Mouse (Mus musculus) myocyte (in vitro differentiated cells): ENCODE results near the gene Afmid. TPM values are rescaled to one million over a fixed set of nuclear protein-coding genes. Genes with fewer than 3 reads are reported as not detected.

ENCODE experiments used
- H3K27me3 ChIP-seq: one replicate; pipeline ENCODE4 v1.6.1; 2011; ENCODE audit not compliant: control insufficient read depth, insufficient read depth, insufficient read length
- H3K36me3 ChIP-seq: one replicate; pipeline ENCODE4 v1.6.1; 2011; ENCODE audit not compliant: control insufficient read depth, insufficient read depth
- H3K4me2 ChIP-seq: one replicate; pipeline ENCODE4 v1.6.1; 2011; ENCODE audit warnings: low read depth, control low read depth
- H3K4me3 ChIP-seq: one replicate; pipeline ENCODE4 v1.5.1; 2011; ENCODE audit warnings: mild to moderate bottlenecking, control low read depth, moderate library complexity
- H3K79me2 ChIP-seq: one replicate; pipeline ENCODE4 v1.6.1; 2011; ENCODE audit not compliant: control insufficient read depth, insufficient read depth
- H3ac ChIP-seq: one replicate; pipeline ENCODE4 v1.6.1; 2011; ENCODE audit not compliant: control insufficient read depth, insufficient read length
- CEBPB ChIP-seq: IDR thresholded peaks from 2 replicates; pipeline ENCODE4 v1.6.1; 2011; ENCODE audit warnings: mild to moderate bottlenecking, moderate library complexity; ENCODE audit not compliant: poor library complexity, insufficient read depth, severe bottlenecking
- E2F4 ChIP-seq: IDR thresholded peaks from one replicate; pipeline ENCODE4 v1.6.1; 2011; ENCODE audit warnings: mild to moderate bottlenecking, control low read depth, moderate library complexity; ENCODE audit not compliant: insufficient read depth
- MAX ChIP-seq: IDR thresholded peaks from one replicate; pipeline ENCODE4 v1.6.1; 2011; ENCODE audit warnings: low read depth, mild to moderate bottlenecking, control low read depth
- MYOD1 ChIP-seq, 3 experiments: IDR thresholded peaks; one replicate each; pipeline ENCODE4 v1.6.1; 2011; ENCODE audit warnings: control low read depth in 2 of 3, low read depth in 2 of 3, mild to moderate bottlenecking in 2 of 3, moderate library complexity in 1 of 3; ENCODE audit not compliant: insufficient read length in 2 of 3, control insufficient read depth in 1 of 3
- MYOG ChIP-seq, 3 experiments: IDR thresholded peaks; one replicate each; pipeline ENCODE4 v1.6.1; 2011; ENCODE audit warnings: control low read depth in 2 of 3, low read depth in 2 of 3, mild to moderate bottlenecking in 2 of 3; ENCODE audit not compliant: insufficient read length in 2 of 3, control insufficient read depth in 1 of 3, insufficient read depth in 1 of 3
- POLR2A ChIP-seq: IDR thresholded peaks from one replicate; pipeline ENCODE4 v1.6.1; 2011; ENCODE audit warnings: low read depth, mild to moderate bottlenecking, control low read depth, moderate library complexity; ENCODE audit not compliant: insufficient read length
- POLR2AphosphoS2 ChIP-seq: IDR thresholded peaks from one replicate; pipeline ENCODE4 v1.6.1; 2011; ENCODE audit warnings: low read depth, control low read depth; ENCODE audit not compliant: insufficient read length
- REST ChIP-seq: IDR thresholded peaks from one replicate; pipeline ENCODE4 v1.6.1; 2011; ENCODE audit warnings: mild to moderate bottlenecking, control low read depth, moderate library complexity; ENCODE audit not compliant: insufficient read depth, insufficient read length
- SRF ChIP-seq: IDR thresholded peaks from one replicate; pipeline ENCODE4 v1.6.1; 2011; ENCODE audit warnings: low read depth; ENCODE audit not compliant: control insufficient read depth, insufficient read length
- TCF12 ChIP-seq: IDR thresholded peaks from one replicate; pipeline ENCODE4 v1.6.1; 2011; ENCODE audit warnings: mild to moderate bottlenecking, control low read depth; ENCODE audit not compliant: poor library complexity, insufficient read depth, severe bottlenecking
- TCF3 ChIP-seq: IDR thresholded peaks from one replicate; pipeline ENCODE4 v1.6.1; 2011; ENCODE audit warnings: low read depth, control low read depth; ENCODE audit not compliant: insufficient read length
- USF1 ChIP-seq: IDR thresholded peaks from one replicate; pipeline ENCODE4 v1.6.1; 2011; ENCODE audit warnings: low read depth, mild to moderate bottlenecking, control low read depth, moderate library complexity
- polyA plus RNA-seq: library from polyadenylated mRNA; unstranded; fragments of >200 nt; fragmentation: generic; extraction: Trizol; gene quantifications from one replicate; pipeline ENCODE4 v1.2.1, GENCODE M21; 2012; ENCODE audit warnings: missing spikeins

The Afmid gene
- polyA plus RNA-seq, 1 experiment = 6.1 TPM

DNA sequence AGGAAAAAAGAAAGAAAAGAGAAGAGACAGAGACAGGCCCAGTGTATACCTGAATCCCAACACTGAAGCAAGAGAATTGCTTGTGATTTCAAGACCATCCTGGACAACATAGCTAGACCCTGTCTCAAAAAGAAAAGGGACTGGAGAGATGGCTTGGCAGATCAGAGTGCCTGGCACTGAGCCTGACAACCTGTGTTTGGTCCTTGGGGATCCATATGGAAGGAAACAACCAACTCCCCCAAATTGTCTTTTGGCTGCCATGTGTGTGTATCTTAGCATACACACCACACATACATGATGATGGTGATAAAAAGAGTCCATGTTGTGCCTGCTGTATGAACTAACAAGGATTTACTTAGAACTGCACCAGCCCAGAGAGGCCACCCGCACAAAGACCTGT, 13.3 kb downstream of the Afmid start:
- H3K27me3 ChIP-seq = no peaks in the 10 kb centered on the region
- H3ac ChIP-seq = no peak overlapping the region
- H3K4me3 ChIP-seq = no peak overlapping the region
- H3K36me3 ChIP-seq = no peaks in the 10 kb centered on the region
- TF ChIP-seq USF1 (no peak), MYOG (IDR thresholded peaks at IDR 0.05; ENCODE audit: control insufficient read depth in 1 of 3, insufficient read depth in 1 of 3, insufficient read length in 2 of 3, low read depth in 2 of 3) (no peak), E2F4 (no peak), MAX (no peak), POLR2A (no peak), REST (no peak), POLR2AphosphoS2 (no peak), TCF12 (no peak), MYOD1 (IDR thresholded peaks at IDR 0.05; ENCODE audit: control insufficient read depth in 1 of 3, insufficient read length in 2 of 3, low read depth in 2 of 3) (no peak), SRF (no peak), CEBPB (no peak), TCF3 (no peak)
- no peak overlapping the region for H3K4me2 ChIP-seq
- H3K79me2 ChIP-seq = no peaks in the 10 kb centered on the region

DNA sequence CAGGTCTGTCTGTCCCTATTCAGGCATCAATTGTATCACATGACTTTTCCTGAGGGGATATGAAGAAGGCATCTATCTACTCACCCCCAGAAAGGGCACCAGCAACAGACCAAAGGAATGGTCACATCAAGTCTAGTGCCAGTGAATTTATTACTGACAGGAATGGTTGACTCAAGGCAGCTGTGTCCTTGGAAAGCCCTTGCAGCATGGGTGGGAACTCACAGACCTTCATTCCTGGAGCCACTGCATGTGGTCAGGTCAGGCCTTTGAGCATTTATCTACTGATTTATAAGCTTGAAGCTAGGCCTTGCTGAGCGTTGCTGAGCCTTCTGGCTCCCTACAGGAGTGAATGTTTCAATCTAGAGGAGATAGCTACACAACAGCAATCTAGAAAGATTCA, 15.2 kb downstream of the Afmid start:
- Histone ChIP-seq H3K27me3 (no peaks in the 10 kb centered on the region), H3ac (no peak overlapping the region), H3K4me2 (no peak overlapping the region), H3K79me2 (no peaks in the 10 kb centered on the region), H3K36me3 (no peaks in the 10 kb centered on the region), H3K4me3 (no peak overlapping the region)
- TF ChIP-seq MYOG (IDR thresholded peaks at IDR 0.05; ENCODE audit: control insufficient read depth in 1 of 3, insufficient read depth in 1 of 3, insufficient read length in 2 of 3, low read depth in 2 of 3) = peak in 2 of 3 experiments; percentile 24 to 35
- TF ChIP-seq USF1 = no peak
- TF ChIP-seq MAX = no peak
- no peak for TF ChIP-seq REST
- no peak for TF ChIP-seq POLR2AphosphoS2
- TF ChIP-seq CEBPB = no peak
- no peak for TF ChIP-seq E2F4
- peak in 1 of 3 experiments; percentile 51 for TF ChIP-seq MYOD1 (IDR thresholded peaks at IDR 0.05; ENCODE audit: control insufficient read depth in 1 of 3, insufficient read length in 2 of 3, low read depth in 2 of 3)

DNA sequence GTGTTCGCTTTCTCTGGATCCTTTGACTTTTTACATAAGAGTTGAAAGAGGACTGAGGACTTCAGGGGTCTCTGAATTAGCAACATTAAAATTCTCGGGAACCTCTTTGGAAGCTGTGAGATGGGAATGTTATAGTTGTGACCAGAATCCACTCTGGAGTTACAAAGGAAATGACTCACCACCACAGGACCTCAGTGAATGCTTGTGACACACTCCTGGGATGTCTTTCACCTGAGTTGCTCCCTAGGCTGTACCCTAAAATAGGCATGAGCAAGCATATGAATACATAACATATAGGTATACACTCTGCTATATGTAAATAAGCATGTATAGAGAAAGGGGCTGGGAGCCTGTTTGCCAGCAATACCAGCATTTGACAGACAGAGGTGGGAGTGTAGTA, 17.7 kb downstream of the Afmid start:
- Histone ChIP-seq H3K79me2 (no peaks in the 10 kb centered on the region), H3K27me3 (no peaks in the 10 kb centered on the region), H3K4me3 (no peak overlapping the region), H3ac (no peak overlapping the region), H3K4me2 (peak overlapping the region; percentile 40), H3K36me3 (no peaks in the 10 kb centered on the region)
- TF ChIP-seq SRF (no peak), MYOD1 (IDR thresholded peaks at IDR 0.05; ENCODE audit: control insufficient read depth in 1 of 3, insufficient read length in 2 of 3, low read depth in 2 of 3) (no peak), CEBPB (no peak), POLR2A (no peak), REST (no peak)

DNA sequence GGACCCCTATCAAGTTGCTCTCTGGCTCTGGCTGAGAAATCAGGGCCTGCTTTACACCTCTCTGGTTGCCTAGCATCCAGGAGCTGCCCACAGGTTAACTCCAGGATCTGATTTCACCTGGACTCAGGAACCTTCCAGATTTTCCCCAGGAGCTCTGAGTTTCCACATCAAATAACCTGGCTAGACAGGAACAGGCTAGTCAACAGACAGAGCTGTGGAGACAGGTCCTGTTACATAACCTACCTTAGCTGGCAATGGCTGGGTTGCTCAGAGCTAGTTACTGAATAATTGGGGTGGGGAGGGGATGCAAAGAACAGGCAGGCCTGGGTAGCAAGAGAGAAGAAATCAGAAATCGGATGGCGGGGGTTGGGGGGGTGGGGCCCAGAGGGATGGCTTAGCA, 19.3 kb downstream of the Afmid start:
- no peak overlapping the region for H3K4me3 ChIP-seq
- TF ChIP-seq REST (no peak), CEBPB (no peak), E2F4 (no peak), POLR2AphosphoS2 (no peak), SRF (no peak), MYOG (IDR thresholded peaks at IDR 0.05; ENCODE audit: control insufficient read depth in 1 of 3, insufficient read depth in 1 of 3, insufficient read length in 2 of 3, low read depth in 2 of 3) (no peak)
- H3ac ChIP-seq = no peak overlapping the region
- H3K79me2 ChIP-seq = peaks cover 9% of the 10 kb centered on the region
- H3K36me3 ChIP-seq = no peaks in the 10 kb centered on the region
- H3K27me3 ChIP-seq = no peaks in the 10 kb centered on the region
- H3K4me2 ChIP-seq = no peak overlapping the region

DNA sequence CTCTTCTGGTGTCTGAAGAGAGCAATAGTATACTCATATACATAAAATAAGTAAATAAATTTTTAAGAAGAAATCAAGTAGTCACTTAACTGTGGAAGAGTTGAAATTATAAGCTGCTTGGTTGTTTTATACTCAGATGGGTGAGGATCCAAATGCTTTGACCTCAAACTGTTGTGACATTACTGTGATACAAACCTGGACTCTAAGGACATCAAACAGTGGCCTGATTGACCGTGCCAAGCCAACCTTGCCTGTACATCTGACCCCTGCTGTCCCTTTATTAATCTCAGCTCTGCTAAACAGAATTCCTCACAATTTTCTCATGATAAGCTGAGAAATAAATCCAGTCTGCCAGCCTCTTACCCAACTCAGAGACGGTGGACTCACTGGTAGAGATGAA, 19.9 kb downstream of the Afmid start:
- H3K4me3 ChIP-seq = no peak overlapping the region
- no peaks in the 10 kb centered on the region for H3K27me3 ChIP-seq
- H3K36me3 ChIP-seq = no peaks in the 10 kb centered on the region
- H3ac ChIP-seq = no peak overlapping the region
- TF ChIP-seq REST = no peak
- no peak for TF ChIP-seq SRF
- no peak for TF ChIP-seq CEBPB
- TF ChIP-seq E2F4 = no peak
- H3K4me2 ChIP-seq = no peak overlapping the region
- peaks cover 16% of the 10 kb centered on the region for H3K79me2 ChIP-seq

DNA sequence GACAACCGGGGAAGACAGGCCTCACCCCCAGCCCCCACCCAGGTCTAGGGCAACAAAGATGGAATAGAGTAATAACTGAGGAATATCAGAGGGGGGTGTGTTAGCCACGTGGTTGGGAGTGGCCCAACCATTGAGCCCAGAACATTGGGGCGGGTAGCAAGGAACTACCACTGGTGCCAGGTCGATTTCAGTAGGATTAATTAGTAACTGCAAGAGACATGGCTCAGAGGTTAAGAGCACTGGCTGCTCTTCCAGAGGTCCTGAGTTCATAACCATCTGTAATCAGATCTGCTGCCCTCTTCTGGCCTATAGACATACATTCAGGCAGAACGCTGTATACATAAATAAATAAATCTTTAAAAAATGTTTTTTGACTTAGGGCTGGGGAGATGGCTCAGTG, 20.9 kb downstream of the Afmid start:
- no peak for TF ChIP-seq CEBPB
- TF ChIP-seq MYOG (IDR thresholded peaks at IDR 0.05; ENCODE audit: control insufficient read depth in 1 of 3, insufficient read depth in 1 of 3, insufficient read length in 2 of 3, low read depth in 2 of 3) = no peak
- TF ChIP-seq POLR2A = no peak
- TF ChIP-seq SRF = no peak
- no peak for TF ChIP-seq MAX
- TF ChIP-seq USF1 = no peak
- no peak for TF ChIP-seq POLR2AphosphoS2
- H3K79me2 ChIP-seq = peaks cover 25% of the 10 kb centered on the region

More for the DNA sequence above, 20.9 kb downstream of the Afmid start:
- H3K36me3 ChIP-seq = peaks cover 8% of the 10 kb centered on the region
- H3ac ChIP-seq = no peak overlapping the region
- H3K4me3 ChIP-seq = no peak overlapping the region
- no peaks in the 10 kb centered on the region for H3K27me3 ChIP-seq
- no peak overlapping the region for H3K4me2 ChIP-seq
